8 mouse cellular contexts compared by ENCODE assay signal in the genomic region with DNA sequence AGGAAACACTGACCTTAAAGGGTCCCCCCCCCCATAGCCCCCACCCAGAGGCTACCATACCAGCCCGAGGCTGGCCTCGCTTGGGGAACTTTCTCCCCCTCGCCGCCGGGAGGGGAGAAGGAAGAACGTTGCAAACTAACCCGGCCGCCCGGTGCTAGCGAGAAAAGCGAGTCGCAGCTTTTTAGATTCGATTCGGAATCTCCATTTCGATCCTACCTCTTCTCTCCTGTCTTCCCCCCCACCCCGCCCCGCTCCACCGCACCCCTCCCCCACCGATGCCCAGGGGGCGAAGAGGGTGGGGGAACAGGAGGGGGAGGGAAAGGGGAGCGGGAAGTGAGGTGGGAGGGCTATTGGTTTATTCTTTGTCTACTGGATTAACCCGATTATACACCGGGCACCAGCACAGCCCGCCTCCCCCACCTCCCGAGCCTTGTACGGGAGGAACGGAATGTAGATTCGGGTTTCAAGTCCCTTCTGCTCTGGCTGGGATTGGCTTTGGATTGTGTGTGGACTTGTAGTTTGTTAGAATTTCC. TPM values are rescaled to one million over a fixed set of nuclear protein-coding genes. Genes with fewer than 3 reads are reported as not detected.
DNase-seq lines count a peak whose midpoint lies in the region; ATAC-seq and TF ChIP-seq lines count a peak whose summit lies in the region.

No protein-coding gene starts in this region.

- intact Hi-C loops in gastrocnemius, adult 2 months (cut with DNase I) = loop anchor here (1.0 to 10.0 kb wide), 6 partner anchors 165 to 723 kb away; a partner anchor contains a TSS
- intact Hi-C loops in left cerebral cortex, adult 2 months (cut with DNase I) = loop anchor here (1.0 to 10.0 kb wide), 15 partner anchors 25 to 723 kb away; a partner anchor contains a TSS

- peak; percentile 22 for DNase-seq in CD4-positive, CD25-positive, alpha-beta regulatory T cell, adult 2 months (ENCODE audit: low read depth, low spot score)
- peak; percentile 65 to 68 for DNase-seq in cerebellum, postnatal 36 days
- peak; percentile 79 for DNase-seq in gastrocnemius, adult 2 months
- peak; percentile 62 to 69 for DNase-seq in left cerebral cortex, adult 2 months (ENCODE audit: extremely low spot score in 1 of 2, low spot score in 2 of 2)
- peak; percentile 60 for DNase-seq in lung, postnatal 25 days (ENCODE audit: low spot score)
- DNase-seq in right cerebral cortex, postnatal 25 days = peak; percentile 65

- no peak for ATAC-seq in CD4-positive, CD25-positive, alpha-beta regulatory T cell, adult 4 months
- peak; percentile 44 for ATAC-seq in hindbrain, embryonic 16.5 days

- H3K36me3 ChIP-seq in hindbrain, embryonic 16.5 days (ENCODE audit: control insufficient read depth, insufficient read depth, low read length) = no peaks in the 10 kb centered on the region

- H3K27ac ChIP-seq in gastrocnemius, adult 2 months = peak overlapping the region; percentile 98
- peak overlapping the region; percentile 99 for H3K27ac ChIP-seq in hindbrain, embryonic 16.5 days (ENCODE audit: low read depth, low read length)
- peak overlapping the region; percentile 95 for H3K27ac ChIP-seq in left cerebral cortex, adult 2 months

- no peak for TF ChIP-seq CTCF in gastrocnemius, adult 2 months (IDR thresholded peaks at IDR 0.05)
- TF ChIP-seq CTCF in left cerebral cortex, adult 2 months (IDR thresholded peaks at IDR 0.05) = no peak

- H3K4me2 ChIP-seq in hindbrain, embryonic 16.5 days (ENCODE audit: low read length) = peak overlapping the region; percentile 91

- peaks cover 11% of the 10 kb centered on the region for H3K4me1 ChIP-seq in hindbrain, embryonic 16.5 days (ENCODE audit: control insufficient read depth, insufficient read depth, low read depth, low read length)

- no peaks in the 10 kb centered on the region for H3K9me3 ChIP-seq in hindbrain, embryonic 16.5 days (ENCODE audit: control insufficient read depth, low read length)

- no peaks in the 10 kb centered on the region for H3K27me3 ChIP-seq in hindbrain, embryonic 16.5 days (replicated peaks; ENCODE audit: control insufficient read depth, insufficient read depth, low read length)

- WGBS in hindbrain, embryonic 16.5 days = under 1% methylated on average over 24 of the region's 28 CpGs

- peak overlapping the region; percentile 97 for H3K4me3 ChIP-seq in gastrocnemius, adult 2 months
- peak overlapping the region; percentile 78 for H3K4me3 ChIP-seq in hindbrain, embryonic 16.5 days (ENCODE audit: low read length)
- H3K4me3 ChIP-seq in left cerebral cortex, adult 2 months = peak overlapping the region; percentile 57

- H3K9ac ChIP-seq in hindbrain, embryonic 16.5 days (ENCODE audit: low read depth, low read length) = peak overlapping the region; percentile 89

RNA-seq across cellular contexts. Expression of a gene that starts 1.0 kb away (rescaled TPM):
- under 1 TPM in 1 of 2 experiments, not detected in 1; 0.29 TPM for polyA plus RNA-seq in CD4-positive, CD25-positive, alpha-beta regulatory T cell, adult 4 months (2017; shearing (Covaris generic))
- total RNA-seq in gastrocnemius, adult 2 months (2021) = 10 to 100 TPM; 16.8 to 21.8 TPM
- 34.1 and 35.0 TPM in 2 replicates for polyA plus RNA-seq in hindbrain, embryonic 16.5 days (2015; fragmentation: Nextera tagmentation; extraction: Ambion mirVana)
- total RNA-seq in left cerebral cortex, adult 2 months (2021) = 100 to 1,000 TPM in 1 of 2 experiments, 10 to 100 TPM in 1; 96.2 to 102 TPM

Comparison
In these comparisons a context has a peak if more than half of its experiments do, and no peak if none do; other contexts are left out.
1. DNase-seq: peak in every context shown above with its lines; median percentile 79 in gastrocnemius, adult 2 months; 66 in cerebellum, postnatal 36 days; 66 in left cerebral cortex, adult 2 months; 65 in right cerebral cortex, postnatal 25 days; 60 in lung, postnatal 25 days; 22 in CD4-positive, CD25-positive, alpha-beta regulatory T cell, adult 2 months.
2. RNA of a gene that starts 1.0 kb away (total RNA-seq): 96.2 to 102 TPM in left cerebral cortex, adult 2 months; 16.8 to 21.8 TPM in gastrocnemius, adult 2 months; every median in the first group is over 4 times any median in the second.
3. Peak in every context shown above with its lines, with median percentiles within 50 percentile points of each other: H3K27ac ChIP-seq and H3K4me3 ChIP-seq.